Mouse (Mus musculus) bone marrow, adult 2 months (tissue): ENCODE data around the gene Prlh. TPM values are rescaled to one million over a fixed set of nuclear protein-coding genes. Genes with fewer than 3 reads are reported as not detected.

Source experiments
- H3K27ac ChIP-seq: fragments of 200-500 bp; 2 replicates; pipeline ENCODE4 v1.5.1; 2012; ENCODE audit warnings: low read depth, mild to moderate bottlenecking, control low read depth, inconsistent platforms, low read length; ENCODE audit not compliant: control insufficient read depth, poor library complexity, insufficient read depth
- H3K4me1 ChIP-seq: fragments of 200-500 bp; 2 replicates; pipeline ENCODE4 v1.6.1; 2011; ENCODE audit warnings: low read length; ENCODE audit not compliant: control insufficient read depth, insufficient read depth
- H3K4me3 ChIP-seq: fragments of 200-500 bp; replicated peaks from 2 replicates; pipeline ENCODE3; 2011; ENCODE audit warnings: mild to moderate bottlenecking, low read depth, low read length, control low read depth; ENCODE audit not compliant: control insufficient read depth
- CTCF ChIP-seq: fragments of 200-500 bp; IDR thresholded peaks from 2 replicates; pipeline ENCODE4 v1.5.1; 2011; ENCODE audit warnings: low read length, control low read depth; ENCODE audit not compliant: control insufficient read depth, insufficient read depth
- POLR2A ChIP-seq: fragments of 200-500 bp; IDR thresholded peaks from 2 replicates; pipeline ENCODE4 v1.6.1; 2011; ENCODE audit warnings: low read depth, mild to moderate bottlenecking, control low read depth, low read length, borderline replicate concordance; ENCODE audit not compliant: control insufficient read depth
- WGBS: fragments of 180-500 bp; shearing (Covaris S2); methylation state at CpG from one replicate; pipeline ENCODE4 v1.1.7; 2018; 5-methylcytosine and 5-hydroxymethylcytosine counted together
- polyA plus RNA-seq: library from polyadenylated mRNA; stranded (reverse); fragments of >200 nt; gene quantifications from 2 replicates; pipeline ENCODE4 v1.2.4, GENCODE M21; 2011; ENCODE audit warnings: low replicate concordance; ENCODE audit not compliant: missing spikeins, insufficient read depth, insufficient read length

The Prlh gene
- polyA plus RNA-seq, 1 experiment = not detected

- Histone ChIP-seq H3K27ac (no peak overlapping the region), H3K4me1 (no peaks in the 10 kb centered on the region), H3K4me3 (no peak overlapping the region)
- WGBS = 75% methylated on average over 10 of the region's 10 CpGs
- TF ChIP-seq CTCF (no peak), POLR2A (no peak)
Measured at GRCm38 (mm10) chr1:90980638-90981330, 27.9 kb downstream of the Prlh start.

- H3K4me1 ChIP-seq = no peaks in the 10 kb centered on the region
- WGBS = 70% methylated on average over 3 of the region's 3 CpGs
- H3K4me3 ChIP-seq = no peak overlapping the region
- TF ChIP-seq CTCF (no peak), POLR2A (no peak)
- H3K27ac ChIP-seq = no peak overlapping the region
Measured at GRCm38 (mm10) chr1:90981346-90981745, 28.4 kb downstream of the Prlh start.

DNA sequence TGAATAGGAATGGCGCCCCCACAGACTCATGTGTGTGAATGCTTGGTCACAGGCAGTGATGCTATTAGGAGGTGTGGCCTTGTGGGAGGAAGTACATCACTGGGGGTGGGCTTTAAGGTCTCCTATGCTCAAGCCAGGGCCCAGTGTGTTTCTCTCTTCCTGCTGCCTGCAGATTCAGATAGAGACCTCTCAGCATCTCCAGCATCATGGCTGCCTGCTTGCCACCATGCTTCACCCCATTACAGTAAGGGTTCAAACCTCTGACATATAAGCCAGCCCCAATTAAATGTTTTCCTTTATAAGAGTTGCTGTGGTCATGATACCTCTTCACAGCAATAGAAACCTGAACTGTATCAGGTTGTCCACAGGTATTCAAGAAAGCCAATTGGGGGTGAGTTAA lies 43.0 kb downstream of the Prlh start:
- WGBS = 81% methylated on average over 1 of the region's 1 CpGs
- Histone ChIP-seq H3K4me1 (no peaks in the 10 kb centered on the region; the same call in 1 of the 2 replicates), H3K27ac (no peak overlapping the region), H3K4me3 (no peak overlapping the region)
- TF ChIP-seq CTCF (no peak), POLR2A (no peak)

DNA sequence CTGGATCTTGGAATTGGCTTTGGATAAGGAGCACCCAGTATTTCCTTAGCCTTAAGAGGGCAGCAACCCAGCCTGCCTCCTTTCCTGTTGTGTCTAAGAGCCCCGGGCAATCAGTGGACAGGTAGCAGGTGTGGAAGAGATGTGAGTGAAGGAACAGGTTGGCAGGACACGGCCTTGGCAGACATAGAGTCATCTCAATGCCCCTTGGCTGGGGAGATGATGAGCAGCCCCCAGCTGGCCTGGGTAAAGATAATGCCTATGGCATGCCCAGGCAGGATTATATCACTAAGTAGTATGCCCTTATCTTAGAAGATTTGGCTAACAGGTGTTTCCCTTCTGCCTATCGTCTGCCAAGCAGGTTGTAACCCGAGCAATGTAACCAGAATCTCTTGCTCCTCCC lies 44.2 kb downstream of the Prlh start:
- TF ChIP-seq CTCF = no peak
- TF ChIP-seq POLR2A = no peak
- H3K4me1 ChIP-seq = no peaks in the 10 kb centered on the region; the same call in 1 of the 2 replicates
- H3K27ac ChIP-seq = no peak overlapping the region
- 59% methylated on average over 4 of the region's 4 CpGs for WGBS
- H3K4me3 ChIP-seq = no peak overlapping the region

DNA sequence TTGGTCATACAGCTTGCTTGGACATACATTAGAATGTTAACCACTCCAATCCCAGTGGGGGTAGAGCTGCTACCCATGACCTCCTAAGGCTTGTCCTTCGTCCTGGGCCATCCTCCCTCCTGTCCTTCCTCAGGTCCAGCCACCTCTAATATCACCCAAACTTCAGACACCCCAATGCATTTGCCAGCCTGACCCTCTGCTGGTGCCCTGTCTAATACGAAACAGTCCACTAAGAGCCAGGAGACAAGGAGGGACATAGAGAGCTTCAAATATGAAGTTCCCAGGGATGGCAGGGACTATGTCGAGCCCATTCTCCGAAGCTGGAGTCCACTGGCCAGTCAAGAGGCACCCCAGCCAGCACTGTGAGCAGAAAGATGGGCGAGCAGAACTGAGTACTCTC lies 44.7 kb downstream of the Prlh start:
- Histone ChIP-seq H3K4me3 (no peak overlapping the region), H3K4me1 (no peaks in the 10 kb centered on the region; the same call in 1 of the 2 replicates), H3K27ac (no peak overlapping the region)
- TF ChIP-seq POLR2A = no peak
- no peak for TF ChIP-seq CTCF
- WGBS = 69% methylated on average over 5 of the region's 5 CpGs

GRCm38 (mm10) chr1:90998268-90998890 lies 45.5 kb downstream of the Prlh start, which contains the start of gene Lrrfip1:
TSS of gene Lrrfip1 (plus strand) at chr1:90998737.
- H3K27ac ChIP-seq = peak within 1 kb of the TSS; percentile 22; the same call in 1 of the 2 replicates
- 1% methylated on average over 59 of the region's 59 CpGs for WGBS
- TF ChIP-seq POLR2A (no peak), CTCF (no peak)
- no peaks in the 10 kb centered on the region; the same call in 1 of the 2 replicates for H3K4me1 ChIP-seq
- H3K4me3 ChIP-seq = peak within 1 kb of the TSS; percentile 67

DNA sequence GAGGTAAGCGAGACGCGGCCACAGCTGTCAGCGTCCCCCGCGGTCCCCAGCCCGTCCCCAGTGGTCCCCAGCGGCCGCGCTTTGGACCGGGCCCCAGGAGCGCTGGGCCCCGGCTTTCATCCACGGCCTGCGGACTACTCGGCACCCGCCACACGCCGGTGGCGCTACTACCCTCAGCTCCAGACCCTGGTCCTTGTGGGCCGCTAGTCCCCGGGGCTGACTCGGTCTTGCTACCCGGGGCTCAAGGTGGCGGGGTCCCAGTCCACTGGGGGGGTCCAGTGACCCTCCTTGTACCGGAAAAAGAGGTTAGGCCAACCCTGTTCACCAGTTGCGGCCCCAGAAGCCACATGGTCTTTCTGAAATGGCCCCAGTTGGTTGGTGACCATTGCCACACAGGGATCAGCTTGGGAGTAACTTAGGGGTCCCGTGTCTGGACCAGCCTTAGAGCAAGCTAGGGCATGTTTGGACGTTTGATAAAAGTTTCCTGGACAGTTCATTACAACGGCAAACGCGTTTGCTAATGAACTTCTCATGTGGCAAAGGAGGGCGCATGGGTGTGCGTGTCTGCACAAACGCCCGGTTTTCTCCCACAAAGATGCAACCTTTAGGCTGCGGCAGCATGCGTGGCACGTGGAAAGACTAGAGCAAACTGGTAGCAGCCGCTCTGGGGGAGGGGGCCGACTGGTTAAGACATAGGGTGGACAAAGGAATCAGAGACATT lies 46.1 kb downstream of the Prlh start:
- under 1% methylated on average over 40 of the region's 41 CpGs for WGBS
- Histone ChIP-seq H3K4me1 (no peaks in the 10 kb centered on the region; the same call in 1 of the 2 replicates), H3K27ac (no peak overlapping the region), H3K4me3 (peak overlapping the region; percentile 67)
- TF ChIP-seq CTCF (no peak), POLR2A (no peak)

DNA sequence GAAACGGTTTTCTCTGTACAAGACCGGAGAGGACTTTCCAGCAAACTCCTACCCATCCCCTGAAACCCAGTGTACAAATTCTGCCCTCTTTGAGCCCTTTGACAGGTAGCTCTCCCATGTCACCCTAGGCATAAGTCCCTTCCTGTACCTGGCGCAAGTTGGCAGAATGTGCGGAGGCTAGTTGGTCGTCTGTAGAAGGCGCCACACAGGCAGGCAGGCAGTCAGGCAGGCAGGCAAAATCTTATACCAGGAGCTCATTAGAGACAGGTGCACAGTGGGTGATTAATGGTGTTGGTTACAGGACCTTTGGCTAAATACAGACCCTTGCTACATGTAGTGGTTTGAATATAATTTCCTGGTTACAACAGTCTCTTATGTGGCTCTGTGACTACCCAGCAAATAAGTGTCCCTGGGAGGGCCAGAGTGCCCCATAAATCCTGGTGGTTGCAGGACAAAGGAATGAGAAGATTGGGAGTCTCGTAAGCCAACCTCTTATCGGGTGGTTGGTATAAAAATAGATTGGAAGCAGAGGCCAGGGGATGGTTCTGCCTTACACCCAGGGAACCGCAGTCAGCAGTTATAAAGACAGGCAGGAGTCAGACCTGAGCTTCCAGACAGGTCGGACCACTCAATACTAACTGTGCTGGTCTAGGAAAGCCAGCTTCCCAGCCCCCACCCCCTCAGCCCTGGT lies 47.1 kb downstream of the Prlh start:
- TF ChIP-seq CTCF (no peak), POLR2A (no peak)
- H3K4me1 ChIP-seq = no peaks in the 10 kb centered on the region; the same call in 1 of the 2 replicates
- no peak overlapping the region for H3K4me3 ChIP-seq

More for the DNA sequence above, 47.1 kb downstream of the Prlh start:
- 30% methylated on average over 10 of the region's 10 CpGs for WGBS
- H3K27ac ChIP-seq = no peak overlapping the region
